Mouse (Mus musculus): ENCODE measurements around the gene Tmtc4. TPM values are rescaled to one million over a fixed set of nuclear protein-coding genes. Genes with fewer than 3 reads are reported as not detected.

The Tmtc4 gene
- polyA plus RNA-seq, 1 experiment from 2014 or later: 2.6 TPM

DNA sequence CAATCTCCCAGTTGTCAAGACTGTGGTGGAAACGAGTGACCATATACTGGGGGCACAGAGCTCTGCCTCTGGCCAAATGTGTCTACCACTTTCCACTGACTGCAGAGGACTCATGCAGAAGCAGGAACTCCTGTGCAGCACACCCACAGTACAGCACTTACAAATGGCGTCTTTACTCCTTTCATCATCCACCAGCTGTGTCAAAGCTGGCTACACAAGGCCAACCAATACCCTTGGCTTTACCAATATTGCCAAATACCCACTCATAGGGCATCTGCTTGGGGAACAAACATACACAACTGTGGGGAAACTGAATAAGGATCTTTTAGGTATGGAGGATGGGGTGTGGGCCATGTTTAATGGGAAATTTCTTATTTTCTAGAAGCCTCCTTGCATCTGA, 82.1 kb downstream of the Tmtc4 start:
- peaks cover 21% of the 10 kb centered on the region for H3K4me1 ChIP-seq (replicated peaks)
- peak; percentile 29 for ATAC-seq (ENCODE audit: insufficient read depth)
- H3K4me3 ChIP-seq (replicated peaks): no peak overlapping the region
- H3K4me2 ChIP-seq: no peak overlapping the region
- H3K27me3 ChIP-seq: no peaks in the 10 kb centered on the region
- no peak overlapping the region for H3K9ac ChIP-seq
- H3K9me3 ChIP-seq (replicated peaks): no peaks in the 10 kb centered on the region
- 61% methylated on average over 2 of the region's 2 CpGs for WGBS (ENCODE audit: insufficient replicate concordance)
- H3K36me3 ChIP-seq (replicated peaks): no peaks in the 10 kb centered on the region
- H3K27ac ChIP-seq (replicated peaks): no peak overlapping the region

DNA sequence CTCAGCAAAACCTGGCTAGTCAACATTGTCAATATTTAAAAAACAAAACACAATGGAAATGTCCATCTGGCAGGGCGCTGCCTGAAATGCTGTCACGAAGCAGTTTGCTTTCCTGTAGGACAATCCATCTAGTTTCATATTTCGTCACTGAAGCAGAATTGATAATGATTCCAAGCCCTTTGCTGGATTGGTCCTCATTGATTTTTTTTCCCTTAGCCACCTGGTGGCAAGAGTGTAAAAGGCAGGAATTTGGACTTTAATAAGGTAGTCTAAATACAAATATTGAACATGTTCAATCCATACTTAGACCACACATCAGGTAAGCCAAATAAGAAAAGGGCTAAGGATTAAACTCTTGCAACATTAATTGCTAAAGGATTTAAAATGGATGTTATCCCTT, 82.7 kb downstream of the Tmtc4 start:
- peaks cover 21% of the 10 kb centered on the region for H3K4me1 ChIP-seq (replicated peaks)
- no peak for ATAC-seq (ENCODE audit: insufficient read depth)
- H3K4me2 ChIP-seq: no peak overlapping the region
- no peak overlapping the region for H3K4me3 ChIP-seq (replicated peaks)
- no peak overlapping the region for H3K27ac ChIP-seq (replicated peaks)
- WGBS (ENCODE audit: insufficient replicate concordance): 54% methylated on average over 3 of the region's 3 CpGs
- no peaks in the 10 kb centered on the region for H3K36me3 ChIP-seq (replicated peaks)
- H3K27me3 ChIP-seq: no peaks in the 10 kb centered on the region
- no peak overlapping the region for H3K9ac ChIP-seq
- H3K9me3 ChIP-seq (replicated peaks): no peaks in the 10 kb centered on the region

DNA sequence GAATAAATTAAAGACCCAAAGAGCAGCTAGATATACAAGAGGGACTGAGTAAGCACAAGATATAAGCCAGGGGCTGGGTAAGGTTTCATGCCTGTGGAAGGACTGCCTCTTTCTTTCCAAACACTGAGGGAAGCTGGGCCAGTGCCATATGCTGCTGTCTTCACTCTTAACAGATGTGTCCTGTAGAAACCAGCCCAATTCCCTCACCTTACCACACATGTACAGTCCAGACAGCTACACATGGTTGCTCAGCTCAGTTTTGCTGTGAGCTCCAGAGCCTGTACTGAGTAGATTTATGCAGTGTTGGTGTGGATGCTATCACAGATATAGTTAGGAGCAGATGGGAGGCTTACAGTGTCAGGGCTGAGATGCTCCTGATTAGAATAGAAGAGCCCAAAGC, 83.2 kb downstream of the Tmtc4 start:
- no peak overlapping the region for H3K27ac ChIP-seq (replicated peaks)
- no peaks in the 10 kb centered on the region for H3K9me3 ChIP-seq (replicated peaks)
- H3K4me1 ChIP-seq (replicated peaks): peaks cover 21% of the 10 kb centered on the region
- no peak overlapping the region for H3K4me2 ChIP-seq
- H3K4me3 ChIP-seq (replicated peaks): no peak overlapping the region
- no peaks in the 10 kb centered on the region for H3K36me3 ChIP-seq (replicated peaks)
- ATAC-seq (ENCODE audit: insufficient read depth): 0 out of 2 replicates have a peak, but pooled peaks have one; percentile 19
- no peak overlapping the region for H3K9ac ChIP-seq
- no peaks in the 10 kb centered on the region for H3K27me3 ChIP-seq

DNA sequence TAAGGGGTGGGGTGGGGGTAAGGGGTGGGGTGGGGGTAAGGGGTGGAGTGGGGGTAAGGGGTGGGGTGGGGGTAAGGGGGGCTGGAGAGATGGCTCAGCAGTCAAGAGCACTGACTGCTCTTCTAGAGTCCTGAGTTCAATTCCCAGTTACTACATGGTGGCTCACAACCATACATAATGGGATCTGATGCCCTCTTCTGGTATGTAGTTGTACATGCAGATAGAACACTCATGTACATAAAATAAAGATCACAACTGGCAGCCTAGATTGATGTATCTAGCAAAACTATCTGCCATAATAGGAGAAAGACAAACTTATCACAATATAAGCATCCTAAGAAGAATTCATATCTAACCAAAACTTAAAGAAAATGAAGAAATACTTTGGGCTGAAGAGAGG, 85.3 kb downstream of the Tmtc4 start:
- H3K36me3 ChIP-seq (replicated peaks): no peaks in the 10 kb centered on the region
- H3K4me3 ChIP-seq (replicated peaks): no peak overlapping the region
- H3K4me1 ChIP-seq (replicated peaks): peaks cover 14% of the 10 kb centered on the region
- no peaks in the 10 kb centered on the region for H3K9me3 ChIP-seq (replicated peaks)
- ATAC-seq (ENCODE audit: insufficient read depth): no peak
- no peak overlapping the region for H3K9ac ChIP-seq
- no peak overlapping the region for H3K27ac ChIP-seq (replicated peaks)
- no peaks in the 10 kb centered on the region for H3K27me3 ChIP-seq
- no peak overlapping the region for H3K4me2 ChIP-seq

DNA sequence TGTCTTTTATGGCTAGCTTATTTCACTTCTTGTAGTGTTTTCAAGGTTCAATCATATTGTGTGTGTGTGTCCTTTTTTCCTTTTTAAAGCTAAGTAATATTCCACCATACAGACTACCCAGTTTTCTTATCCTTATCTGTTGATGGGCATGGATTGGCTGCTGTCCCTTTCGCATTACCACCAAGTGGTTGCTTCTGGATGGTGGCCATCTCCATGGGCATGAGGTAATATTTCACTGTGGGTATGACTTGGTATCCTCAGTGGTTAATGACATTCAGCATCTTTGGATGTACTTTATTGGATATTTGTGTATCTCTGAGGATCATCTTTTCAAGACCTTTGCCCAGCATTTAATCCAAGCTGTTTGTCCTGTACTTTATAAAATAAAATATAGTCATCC, 87.7 kb downstream of the Tmtc4 start:
- ATAC-seq (ENCODE audit: insufficient read depth): no peak
- WGBS (ENCODE audit: insufficient replicate concordance): 88% methylated on average over 1 of the region's 1 CpGs
- Histone ChIP-seq H3K27me3 (no peaks in the 10 kb centered on the region), H3K9me3 (replicated peaks) (no peaks in the 10 kb centered on the region), H3K4me2 (no peak overlapping the region), H3K4me1 (replicated peaks) (no peaks in the 10 kb centered on the region), H3K27ac (replicated peaks) (no peak overlapping the region), H3K9ac (no peak overlapping the region), H3K4me3 (replicated peaks) (no peak overlapping the region), H3K36me3 (replicated peaks) (0 out of 2 replicates have a peak, but pooled peaks cover 5% of the 10 kb centered on the region)

DNA sequence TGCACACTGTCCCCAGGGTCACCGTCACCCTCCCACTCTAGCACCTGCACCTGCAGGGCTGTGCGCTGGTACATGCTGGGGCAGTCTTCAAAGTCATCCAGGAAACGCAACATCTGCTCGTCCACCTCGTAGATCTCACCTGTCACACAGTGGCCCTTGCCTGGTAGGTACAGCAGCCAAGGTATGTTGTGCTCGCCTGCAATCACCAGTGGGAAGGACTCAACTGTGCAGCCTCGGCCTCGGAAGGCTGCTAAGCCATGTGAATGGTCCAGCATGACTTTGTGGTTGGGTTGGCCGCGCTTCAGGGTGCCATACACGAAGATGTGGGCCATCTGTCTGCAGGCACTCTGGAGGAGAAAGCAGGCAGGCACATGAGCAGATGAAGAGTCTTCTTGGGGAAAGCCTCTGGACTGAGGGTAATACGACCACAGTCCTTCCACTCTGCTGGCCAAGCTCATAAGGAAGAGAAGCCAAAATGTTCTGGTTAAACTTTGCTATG, 92.3 kb downstream of the Tmtc4 start:
- no peak for ATAC-seq (ENCODE audit: insufficient read depth)
- H3K4me2 ChIP-seq: no peak overlapping the region

DNA sequence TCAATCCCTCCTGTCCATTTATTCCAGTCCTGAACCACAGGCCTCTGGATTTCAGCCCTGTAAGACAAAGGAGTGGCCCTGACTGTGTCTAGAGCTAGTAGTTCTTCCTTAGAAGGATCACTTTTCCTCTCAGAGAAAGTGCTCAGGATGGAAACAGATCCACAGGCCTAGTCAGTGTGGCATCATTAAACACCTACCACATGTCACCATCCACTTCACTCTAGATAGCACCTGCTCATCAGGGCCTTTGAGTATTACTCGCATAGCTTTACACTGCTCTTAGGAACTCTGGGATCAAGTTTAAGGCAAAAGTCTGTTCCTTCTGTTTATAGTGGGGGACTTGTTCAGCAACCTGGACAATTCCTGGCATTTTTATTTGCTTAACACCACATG, 95.4 kb downstream of the Tmtc4 start:
- no peak overlapping the region for H3K9ac ChIP-seq
- no peaks in the 10 kb centered on the region for H3K9me3 ChIP-seq (replicated peaks)
- no peak for ATAC-seq (ENCODE audit: insufficient read depth)
- no peaks in the 10 kb centered on the region for H3K4me1 ChIP-seq (replicated peaks)
- WGBS (ENCODE audit: insufficient replicate concordance): 71% methylated on average over 1 of the region's 1 CpGs
- H3K36me3 ChIP-seq (replicated peaks): peaks cover 8% of the 10 kb centered on the region; the same call in 1 of the 2 replicates
- H3K27me3 ChIP-seq: no peaks in the 10 kb centered on the region
- H3K4me2 ChIP-seq: no peak overlapping the region
- no peak overlapping the region for H3K4me3 ChIP-seq (replicated peaks)
- H3K27ac ChIP-seq (replicated peaks): no peak overlapping the region

More for the DNA sequence above, 92.3 kb downstream of the Tmtc4 start:
- Histone ChIP-seq H3K27ac (replicated peaks) (no peak overlapping the region), H3K9me3 (replicated peaks) (no peaks in the 10 kb centered on the region), H3K4me3 (replicated peaks) (no peak overlapping the region), H3K9ac (no peak overlapping the region), H3K27me3 (no peaks in the 10 kb centered on the region), H3K4me1 (replicated peaks) (no peaks in the 10 kb centered on the region), H3K36me3 (replicated peaks) (peaks cover 8% of the 10 kb centered on the region; the same call in 1 of the 2 replicates)
- WGBS (ENCODE audit: insufficient replicate concordance): 73% methylated on average over 12 of the region's 12 CpGs

DNA sequence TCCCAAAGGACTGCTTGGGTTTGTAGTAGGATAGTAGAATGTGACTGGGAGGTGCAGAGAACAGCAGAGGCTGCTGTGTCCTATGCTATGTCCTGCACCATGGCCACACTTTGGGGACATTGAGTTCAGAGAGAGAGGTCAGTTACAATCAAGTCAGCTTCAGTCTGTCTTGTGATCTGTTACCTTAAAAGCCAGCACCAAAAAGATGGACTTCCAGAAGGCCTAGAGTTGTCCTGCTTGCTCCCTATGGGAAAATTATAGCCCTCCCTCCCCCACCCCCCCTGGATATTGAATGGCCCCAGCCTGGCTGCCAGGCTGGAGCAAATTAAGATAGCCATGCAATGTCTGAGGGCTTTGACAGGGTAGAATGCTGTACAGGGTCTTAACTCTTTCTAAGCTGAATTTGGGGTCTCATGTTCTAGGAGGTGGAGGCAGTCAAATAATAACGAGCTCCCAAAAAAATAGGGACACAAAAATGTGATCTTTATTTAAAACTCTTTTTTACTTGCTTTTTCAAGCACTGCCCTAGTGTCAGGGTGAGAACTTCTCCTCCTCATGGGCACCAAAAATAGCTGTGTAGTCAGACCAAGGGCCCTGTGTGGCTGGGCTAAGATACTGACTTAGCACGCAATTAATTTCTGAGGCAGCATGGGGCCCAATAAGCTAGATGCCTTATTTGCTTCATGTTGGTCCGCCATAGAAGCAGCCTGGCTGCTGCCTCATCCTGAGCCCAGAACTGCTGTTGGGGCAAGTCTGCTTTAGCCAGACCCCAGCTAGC, 95.9 kb downstream of the Tmtc4 start:
- Histone ChIP-seq H3K4me2 (no peak overlapping the region), H3K9me3 (replicated peaks) (no peaks in the 10 kb centered on the region), H3K4me1 (replicated peaks) (no peaks in the 10 kb centered on the region), H3K9ac (no peak overlapping the region), H3K4me3 (replicated peaks) (no peak overlapping the region), H3K27me3 (no peaks in the 10 kb centered on the region), H3K36me3 (replicated peaks) (peaks cover 8% of the 10 kb centered on the region; the same call in 1 of the 2 replicates), H3K27ac (replicated peaks) (no peak overlapping the region)
- 67% methylated on average over 3 of the region's 3 CpGs for WGBS (ENCODE audit: insufficient replicate concordance)
- no peak for ATAC-seq (ENCODE audit: insufficient read depth)

DNA sequence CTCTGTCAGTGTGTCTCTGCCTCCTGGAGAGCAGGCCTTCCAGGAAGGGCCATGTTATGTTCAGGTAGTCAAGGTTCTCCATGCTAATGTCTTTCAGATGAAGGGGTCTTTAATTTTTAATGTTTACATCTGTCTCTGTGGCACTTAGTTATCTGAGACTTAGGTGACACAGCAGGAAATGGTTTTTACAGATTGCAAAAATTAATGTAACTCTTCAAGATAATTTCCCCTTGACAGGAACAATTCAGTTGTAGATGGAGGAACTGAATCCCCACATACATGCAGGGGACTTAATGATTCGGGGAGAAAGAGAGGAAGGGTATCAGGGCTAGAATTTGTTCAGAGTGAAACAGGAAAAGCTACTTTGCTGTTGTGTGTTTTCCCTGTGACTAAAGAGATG, 96.6 kb downstream of the Tmtc4 start:
- 53% methylated on average over 1 of the region's 1 CpGs for WGBS (ENCODE audit: insufficient replicate concordance)

DNA sequence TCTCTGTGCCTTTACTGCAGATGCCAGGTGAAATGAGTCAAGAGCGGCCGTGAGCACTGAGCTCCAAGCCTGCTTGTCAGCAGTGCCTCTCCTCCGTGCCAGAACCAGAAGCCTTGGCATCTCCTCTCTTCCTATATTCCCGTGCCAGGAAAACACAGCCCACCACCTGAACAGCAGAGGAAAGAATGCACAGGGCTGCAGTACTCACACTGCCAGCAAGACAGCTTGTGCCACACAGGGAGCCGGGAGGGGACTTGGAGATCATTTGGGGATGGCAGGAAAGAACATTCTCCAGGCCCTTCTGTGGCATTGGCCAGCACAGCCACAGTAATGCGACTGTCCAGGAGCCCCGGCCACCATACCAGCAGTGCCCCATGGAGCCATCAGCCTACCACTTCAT, 97.9 kb downstream of the Tmtc4 start:
- ATAC-seq (ENCODE audit: insufficient read depth): no peak
- Histone ChIP-seq H3K27me3 (no peaks in the 10 kb centered on the region), H3K4me3 (replicated peaks) (no peak overlapping the region), H3K27ac (replicated peaks) (no peak overlapping the region), H3K4me1 (replicated peaks) (no peaks in the 10 kb centered on the region), H3K36me3 (replicated peaks) (peaks cover 3% of the 10 kb centered on the region; the same call in 1 of the 2 replicates), H3K9ac (no peak overlapping the region), H3K9me3 (replicated peaks) (no peaks in the 10 kb centered on the region), H3K4me2 (no peak overlapping the region)
- whole genome bisulfite sequencing (ENCODE audit: insufficient replicate concordance): 71% methylated on average over 7 of the region's 7 CpGs

More for the DNA sequence above, 96.6 kb downstream of the Tmtc4 start:
- ATAC-seq (ENCODE audit: insufficient read depth): no peak
- H3K4me3 ChIP-seq (replicated peaks): no peak overlapping the region
- H3K9me3 ChIP-seq (replicated peaks): no peaks in the 10 kb centered on the region
- peaks cover 8% of the 10 kb centered on the region; the same call in 1 of the 2 replicates for H3K36me3 ChIP-seq (replicated peaks)
- H3K27me3 ChIP-seq: no peaks in the 10 kb centered on the region
- no peaks in the 10 kb centered on the region for H3K4me1 ChIP-seq (replicated peaks)
- H3K27ac ChIP-seq (replicated peaks): no peak overlapping the region
- H3K9ac ChIP-seq: no peak overlapping the region
- no peak overlapping the region for H3K4me2 ChIP-seq

DNA sequence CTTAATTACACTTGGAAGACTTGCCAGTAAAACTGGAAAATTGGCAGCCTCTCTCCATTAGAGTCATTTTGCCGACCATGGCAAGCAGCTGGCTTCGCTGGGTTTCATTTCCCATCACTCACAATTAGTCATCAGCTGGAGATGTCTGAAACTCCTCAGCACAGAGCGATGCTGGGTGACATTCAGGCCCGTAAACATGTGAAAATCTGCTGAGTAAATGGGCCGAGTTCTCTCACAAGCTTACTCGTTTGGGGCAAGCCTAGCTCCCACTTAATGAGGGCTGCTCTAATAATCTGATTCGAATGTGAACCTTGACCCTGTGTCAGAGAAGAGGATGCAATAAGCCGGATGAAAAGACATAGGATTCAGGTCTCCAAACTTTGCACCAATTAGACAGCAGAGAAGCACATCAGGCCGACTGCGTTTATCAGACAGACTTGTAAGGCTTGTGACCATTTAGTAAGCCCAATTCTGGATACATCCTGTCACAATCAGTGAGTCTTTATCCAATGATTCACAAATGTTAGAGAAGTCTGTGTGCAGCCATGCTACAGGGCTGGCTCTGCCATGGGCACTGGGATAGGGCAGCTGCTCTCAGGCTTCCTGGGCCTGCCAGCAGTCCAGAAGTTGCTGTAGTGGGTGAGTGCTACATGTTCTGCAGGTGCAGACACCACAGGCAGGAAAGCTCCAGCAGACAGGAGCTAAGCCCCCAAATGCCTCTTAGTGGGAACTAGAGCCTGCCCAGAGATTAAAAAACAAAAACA, 99.8 kb downstream of the Tmtc4 start:
- H3K9ac ChIP-seq: no peak overlapping the region
- ATAC-seq (ENCODE audit: insufficient read depth): no peak
- no peaks in the 10 kb centered on the region for H3K4me1 ChIP-seq (replicated peaks)
- WGBS (ENCODE audit: insufficient replicate concordance): 61% methylated on average over 10 of the region's 10 CpGs
- no peaks in the 10 kb centered on the region for H3K27me3 ChIP-seq
- H3K9me3 ChIP-seq (replicated peaks): no peaks in the 10 kb centered on the region
- H3K4me2 ChIP-seq: no peak overlapping the region
- H3K27ac ChIP-seq (replicated peaks): no peak overlapping the region
- no peaks in the 10 kb centered on the region for H3K36me3 ChIP-seq (replicated peaks)
- no peak overlapping the region for H3K4me3 ChIP-seq (replicated peaks)

All from liver, embryonic 15.5 days (tissue).